Mouse (Mus musculus): ENCODE data around the gene Mfap3. TPM values are rescaled to one million over a fixed set of nuclear protein-coding genes. Genes with fewer than 3 reads are reported as not detected.
A peak's percentile ranks its signal among the peaks of the same experiment; 100 is the strongest.

Mfap3 gene
- 10 to 100 TPM; 20.4 to 24.9 TPM for total RNA-seq (2021)
- long read RNA-seq, experiment 1, full-length matches to known transcripts = 23 of 31 reads
- long read RNA-seq, experiment 1, partial matches to known transcripts = 3 of 31 reads
- long read RNA-seq, experiment 1, other reads (novel, unspliced or antisense) = 5 of 31 reads
- long read RNA-seq, experiment 2, full-length matches to known transcripts = 27 of 29 reads
- long read RNA-seq, experiment 2, partial matches to known transcripts = 0 of 29 reads
- long read RNA-seq, experiment 2, other reads (novel, unspliced or antisense) = 2 of 29 reads

DNA sequence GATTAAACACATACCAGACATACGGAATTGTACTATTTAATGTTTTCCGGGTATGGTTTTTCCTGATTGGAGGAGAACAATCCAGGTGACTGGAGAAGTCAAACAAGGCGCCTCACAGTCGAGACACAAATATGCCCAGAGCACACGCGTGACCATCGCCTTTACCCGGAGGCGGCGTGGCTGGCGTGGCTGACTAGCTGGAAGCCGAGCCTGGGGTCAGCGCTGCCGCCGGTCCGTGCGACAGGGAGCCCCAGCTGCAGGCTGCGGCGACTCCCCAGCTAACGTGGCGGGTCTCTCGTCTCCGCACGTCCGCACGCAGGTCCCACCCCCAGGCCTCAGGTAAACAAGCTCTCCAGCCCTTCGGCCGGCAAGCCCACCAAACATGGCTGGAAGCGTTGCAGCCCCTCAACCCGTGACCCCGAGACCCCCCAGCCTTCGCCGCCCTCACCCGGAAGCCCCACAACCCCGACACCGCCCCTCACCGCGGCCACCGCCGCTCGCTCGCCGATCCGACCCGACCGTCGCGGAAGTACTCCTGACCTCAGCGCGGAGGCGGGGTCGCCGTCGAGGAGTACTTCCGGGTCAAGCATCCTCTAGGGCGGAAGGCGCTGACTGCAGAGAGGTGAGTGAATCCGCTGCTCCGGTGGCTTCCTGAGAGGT lies at the start of gene Mfap3, which contains the start of gene Fam114a2:
Gene Mfap3 (plus strand): TSS at position 574 of the 660 bp plus-strand sequence.
Gene Fam114a2 (minus strand): TSS at position 527 of the 660 bp plus-strand sequence.
- intact Hi-C loops (cut with DNase I) = no loop called here

DNA sequence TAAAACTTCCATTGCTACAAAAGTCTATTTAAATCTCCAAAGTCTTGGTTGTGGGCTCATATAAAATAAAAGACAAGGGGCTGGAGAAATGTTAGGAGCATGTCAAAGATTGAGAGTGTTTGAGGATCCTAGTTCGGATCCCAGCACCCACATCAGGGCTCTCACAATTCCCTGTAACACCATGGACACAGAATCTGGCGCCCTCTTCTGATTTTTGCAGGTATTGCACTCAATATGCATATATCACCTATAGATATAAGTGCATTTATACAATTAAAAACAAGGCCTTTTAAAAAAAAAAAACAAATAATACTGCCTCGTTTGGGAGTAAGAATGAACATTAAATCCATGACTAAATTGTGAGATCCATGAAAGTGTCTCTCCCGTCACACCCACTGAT lies 49.8 kb upstream of the Mfap3 start:
- Histone ChIP-seq H3K27ac (no peak overlapping the region), H3K4me3 (no peak overlapping the region)
- intact Hi-C loops (cut with DNase I) = loop anchor here (5.0 to 10.0 kb wide), 4 partner anchors 156 to 1311 kb away; no protein-coding TSS in a partner anchor
- no peak for DNase-seq (ENCODE audit: extremely low spot score in 1 of 2, low spot score in 2 of 2)
- TF ChIP-seq CTCF (IDR thresholded peaks at IDR 0.05) = peak; percentile 34

More for the DNA sequence above, at the start of gene Mfap3, which contains the start of gene Fam114a2:
- no peak for TF ChIP-seq CTCF (IDR thresholded peaks at IDR 0.05)
- peak; percentile 88 to 91 for DNase-seq (ENCODE audit: extremely low spot score in 1 of 2, low spot score in 2 of 2)
- H3K4me3 ChIP-seq = peak within 1 kb of the TSS; percentile 66
- H3K27ac ChIP-seq = peak within 1 kb of the TSS; percentile 66

DNA sequence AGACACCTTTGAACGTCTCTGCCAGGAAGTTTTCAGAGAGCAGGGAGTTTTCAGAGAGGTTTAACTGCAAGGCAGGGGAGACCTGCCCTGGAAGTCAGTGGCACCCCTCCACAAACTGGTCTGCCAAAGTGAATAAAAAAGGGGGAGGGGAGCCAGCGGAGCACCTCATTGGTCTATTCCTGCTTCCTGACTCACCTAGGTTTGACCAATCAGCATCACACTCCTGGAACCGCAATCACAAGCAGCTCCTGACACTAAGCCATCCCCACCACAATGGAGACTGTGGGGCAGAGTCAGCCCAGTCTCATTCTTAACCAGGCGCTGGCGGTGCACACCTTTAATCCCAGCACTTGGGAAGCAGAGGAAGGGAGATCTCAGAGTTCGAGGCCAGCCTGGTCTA lies 48.4 kb upstream of the Mfap3 start:
- Histone ChIP-seq H3K4me3 (no peak overlapping the region), H3K27ac (no peak overlapping the region)
- DNase-seq (ENCODE audit: extremely low spot score in 1 of 2, low spot score in 2 of 2) = no peak
- intact Hi-C loops (cut with DNase I) = no loop called here
- no peak for TF ChIP-seq CTCF (IDR thresholded peaks at IDR 0.05)

DNA sequence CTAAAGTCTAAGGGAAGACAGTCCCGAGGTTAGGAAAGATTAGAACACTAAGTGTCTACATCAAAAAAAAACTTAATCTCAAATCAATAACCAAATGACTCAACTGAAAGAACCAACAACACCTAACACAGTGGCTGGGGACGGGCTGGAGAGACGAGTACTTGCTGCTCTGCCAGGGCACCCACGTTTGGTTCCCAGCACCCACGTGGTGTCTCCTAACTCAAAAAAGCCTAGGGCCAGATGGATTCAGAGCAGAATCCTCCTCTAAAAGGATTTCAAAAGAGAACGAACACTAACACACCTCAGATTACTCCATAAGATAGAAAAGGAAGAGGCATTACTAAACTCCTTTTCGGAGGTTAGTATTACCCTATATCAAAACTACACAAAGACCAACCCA lies 47.5 kb upstream of the Mfap3 start:
- H3K27ac ChIP-seq = no peak overlapping the region
- no peak overlapping the region for H3K4me3 ChIP-seq
- intact Hi-C loops (cut with DNase I) = no loop called here
- DNase-seq (ENCODE audit: extremely low spot score in 1 of 2, low spot score in 2 of 2) = no peak
- TF ChIP-seq CTCF (IDR thresholded peaks at IDR 0.05) = no peak

DNA sequence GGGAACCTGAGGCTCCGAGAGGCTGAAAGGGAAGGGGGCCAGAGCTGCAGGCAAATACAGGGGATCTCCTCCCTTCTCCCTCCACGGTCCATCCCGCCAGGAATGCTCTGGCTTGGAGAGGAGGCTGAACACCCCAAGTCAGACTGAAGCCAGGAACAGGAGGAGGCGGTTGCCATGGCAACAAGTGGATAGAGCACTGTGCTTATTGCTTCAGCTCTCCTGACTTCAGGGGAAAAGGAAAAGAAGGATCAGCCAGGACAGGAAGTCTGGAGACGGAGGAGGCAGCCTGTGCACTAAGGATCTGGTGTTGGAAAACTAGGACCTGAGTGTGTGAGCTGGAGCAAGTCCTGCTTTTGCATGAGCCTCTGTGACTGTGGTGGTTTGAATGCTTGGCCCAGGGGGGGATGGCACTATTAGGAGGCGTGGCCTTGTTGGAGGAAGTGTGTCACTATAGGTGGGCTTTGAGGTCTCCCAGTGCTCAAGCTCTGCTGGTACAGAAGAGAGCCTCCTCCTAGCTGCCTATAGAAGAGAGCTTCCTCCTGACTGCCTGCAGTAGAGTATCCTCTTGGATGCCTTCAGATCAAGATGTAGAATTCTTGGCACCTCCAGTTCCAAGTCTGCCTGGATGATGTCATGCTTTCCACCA lies 44.0 kb upstream of the Mfap3 start:
- TF ChIP-seq CTCF (IDR thresholded peaks at IDR 0.05) = no peak
- intact Hi-C loops (cut with DNase I) = loop anchor here (2.0 kb wide), 2 partner anchors 304 to 460 kb away; no protein-coding TSS in a partner anchor
- Histone ChIP-seq H3K27ac (no peak overlapping the region), H3K4me3 (no peak overlapping the region)
- peak; percentile 36 to 49 for DNase-seq (ENCODE audit: extremely low spot score in 1 of 2, low spot score in 2 of 2)

DNA sequence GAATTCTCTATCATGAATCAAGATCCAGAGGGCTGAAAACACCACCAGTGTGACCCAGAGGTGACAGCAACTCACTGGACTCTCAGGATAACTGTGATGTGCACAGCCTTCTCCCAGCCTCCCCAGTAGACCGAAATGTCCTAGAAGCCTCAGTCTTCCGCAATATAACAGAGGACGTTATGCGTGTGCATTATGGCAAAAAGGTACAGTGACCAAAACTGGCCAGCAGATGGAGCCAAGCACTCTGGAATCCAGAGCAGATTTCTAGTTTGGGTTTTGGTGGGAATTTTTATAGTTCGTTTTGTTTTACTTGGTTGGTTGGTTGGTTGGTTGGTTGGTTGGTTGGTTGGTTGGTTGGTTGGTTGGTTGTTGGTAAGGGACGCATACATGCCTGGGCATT lies 43.3 kb upstream of the Mfap3 start:
- TF ChIP-seq CTCF (IDR thresholded peaks at IDR 0.05) = peak; percentile 62
- no peak overlapping the region for H3K4me3 ChIP-seq
- intact Hi-C loops (cut with DNase I) = loop anchor here (2.0 kb wide), 2 partner anchors 304 to 460 kb away; no protein-coding TSS in a partner anchor
- no peak overlapping the region for H3K27ac ChIP-seq
- peak; percentile 43 to 50 for DNase-seq (ENCODE audit: extremely low spot score in 1 of 2, low spot score in 2 of 2)

DNA sequence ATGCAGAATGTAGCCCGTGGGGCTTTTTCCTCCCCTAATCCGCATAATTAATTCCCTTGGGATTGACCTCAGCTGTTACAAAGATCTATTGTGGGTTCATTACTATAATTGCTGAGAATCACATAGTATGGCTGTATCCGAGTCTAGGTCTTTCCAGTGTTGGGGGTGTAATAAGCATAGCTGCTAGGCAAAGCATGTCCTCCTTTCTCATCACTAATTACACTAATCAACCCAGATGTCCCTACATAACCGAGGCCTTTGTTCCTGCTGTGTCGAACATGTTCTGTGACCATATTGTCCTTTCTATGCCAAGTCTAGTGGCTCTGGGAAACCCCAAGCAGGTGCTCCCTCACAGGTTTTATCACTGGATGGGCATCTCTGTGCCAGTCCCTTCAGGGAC lies 40.4 kb upstream of the Mfap3 start:
- intact Hi-C loops (cut with DNase I) = no loop called here
- DNase-seq (ENCODE audit: extremely low spot score in 1 of 2, low spot score in 2 of 2) = no peak
- Histone ChIP-seq H3K4me3 (no peak overlapping the region), H3K27ac (no peak overlapping the region)
- TF ChIP-seq CTCF (IDR thresholded peaks at IDR 0.05) = no peak

DNA sequence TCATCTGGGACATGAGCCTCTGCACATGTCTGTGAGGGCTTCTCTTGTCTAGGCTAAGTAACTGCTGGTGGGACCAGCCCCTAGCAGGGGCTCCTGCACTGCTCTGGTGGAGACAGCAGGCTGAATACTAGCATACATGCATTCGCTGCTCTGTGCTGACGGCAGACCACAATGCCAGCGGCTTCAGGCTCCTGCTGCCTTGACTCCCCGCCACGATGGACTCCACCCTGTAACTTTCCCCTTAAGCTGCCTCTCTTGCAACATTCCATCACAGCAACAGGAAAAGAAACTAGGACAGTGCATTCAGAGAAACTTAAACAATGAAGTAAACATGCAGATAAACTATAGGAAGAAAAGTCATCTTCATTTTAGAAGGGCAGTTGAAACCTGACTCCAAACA lies 30.0 kb upstream of the Mfap3 start:
- intact Hi-C loops (cut with DNase I) = no loop called here
- Histone ChIP-seq H3K27ac (no peak overlapping the region), H3K4me3 (no peak overlapping the region)
- no peak for DNase-seq (ENCODE audit: extremely low spot score in 1 of 2, low spot score in 2 of 2)
- no peak for TF ChIP-seq CTCF (IDR thresholded peaks at IDR 0.05)

DNA sequence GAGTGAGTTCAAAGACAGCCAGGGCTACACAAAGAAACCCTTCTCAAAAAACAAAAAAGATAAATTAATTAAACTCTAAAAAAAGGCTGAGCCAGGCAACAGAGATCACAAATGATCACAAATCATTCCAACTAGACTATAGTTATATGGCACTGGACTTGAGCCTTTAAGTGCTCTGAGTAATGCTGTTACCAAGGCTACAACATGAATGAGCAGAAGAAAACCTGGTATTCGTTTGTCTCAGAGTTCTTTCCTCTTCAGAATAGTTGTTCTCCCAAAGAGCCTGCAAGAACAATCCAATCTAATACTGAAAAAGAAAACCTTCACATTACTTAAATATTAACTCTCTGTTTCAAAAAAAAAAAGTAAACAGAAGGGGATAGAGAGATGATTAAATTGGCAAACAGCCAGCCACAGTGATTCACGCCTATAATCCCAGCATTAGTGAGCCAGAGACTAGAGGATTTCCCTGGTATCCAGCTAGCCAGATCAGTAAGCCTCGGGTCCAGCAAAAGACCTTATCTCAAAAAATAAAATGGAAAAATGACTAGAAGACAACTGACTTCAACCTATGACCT lies 21.9 kb upstream of the Mfap3 start:
- no peak overlapping the region for H3K4me3 ChIP-seq
- TF ChIP-seq CTCF (IDR thresholded peaks at IDR 0.05) = no peak
- no peak for DNase-seq (ENCODE audit: extremely low spot score in 1 of 2, low spot score in 2 of 2)
- intact Hi-C loops (cut with DNase I) = no loop called here
- H3K27ac ChIP-seq = no peak overlapping the region

DNA sequence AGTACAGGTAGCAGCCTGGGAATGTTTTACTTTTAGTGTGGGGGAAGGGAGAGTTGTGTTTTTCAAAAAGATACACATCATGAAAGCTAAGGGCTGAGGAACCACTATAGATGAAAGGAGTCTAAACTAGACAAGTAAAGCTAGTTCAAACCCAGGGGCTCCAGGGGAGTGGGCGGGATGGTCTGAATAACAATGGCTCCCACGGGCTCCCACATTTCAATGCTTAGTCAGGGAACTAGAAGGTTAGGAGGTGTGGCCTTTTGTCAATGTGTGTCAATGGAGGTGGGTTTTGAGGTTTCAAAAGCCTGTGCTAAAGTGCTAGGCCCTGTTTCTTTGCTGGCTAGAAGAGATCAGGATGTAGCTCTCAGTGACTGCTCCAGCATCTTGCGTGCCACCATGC lies 20.8 kb upstream of the Mfap3 start:
- no peak for TF ChIP-seq CTCF (IDR thresholded peaks at IDR 0.05)
- Histone ChIP-seq H3K4me3 (no peak overlapping the region), H3K27ac (no peak overlapping the region)
- intact Hi-C loops (cut with DNase I) = no loop called here
- DNase-seq (ENCODE audit: extremely low spot score in 1 of 2, low spot score in 2 of 2) = no peak

DNA sequence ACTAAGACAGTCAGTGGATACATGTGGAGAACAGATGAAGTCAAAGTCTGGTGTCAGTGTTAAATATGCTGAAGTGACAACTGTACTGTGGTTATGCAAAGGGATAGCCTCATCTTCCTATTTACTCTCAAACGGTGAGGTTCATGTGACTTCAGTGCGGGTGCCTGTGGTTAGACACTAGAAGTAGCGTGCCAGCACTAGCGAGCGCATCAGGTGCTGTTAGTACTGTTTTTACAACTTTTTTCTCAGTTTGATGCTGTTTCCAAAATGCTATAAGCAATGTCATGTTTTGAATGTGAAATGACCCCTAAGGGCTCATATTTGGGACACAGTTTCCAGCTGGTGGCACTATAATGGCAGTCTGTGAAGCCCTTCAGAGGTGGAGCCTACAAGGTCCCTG lies 20.2 kb upstream of the Mfap3 start:
- H3K27ac ChIP-seq = no peak overlapping the region
- DNase-seq (ENCODE audit: extremely low spot score in 1 of 2, low spot score in 2 of 2) = no peak
- intact Hi-C loops (cut with DNase I) = no loop called here
- no peak overlapping the region for H3K4me3 ChIP-seq
- no peak for TF ChIP-seq CTCF (IDR thresholded peaks at IDR 0.05)

DNA sequence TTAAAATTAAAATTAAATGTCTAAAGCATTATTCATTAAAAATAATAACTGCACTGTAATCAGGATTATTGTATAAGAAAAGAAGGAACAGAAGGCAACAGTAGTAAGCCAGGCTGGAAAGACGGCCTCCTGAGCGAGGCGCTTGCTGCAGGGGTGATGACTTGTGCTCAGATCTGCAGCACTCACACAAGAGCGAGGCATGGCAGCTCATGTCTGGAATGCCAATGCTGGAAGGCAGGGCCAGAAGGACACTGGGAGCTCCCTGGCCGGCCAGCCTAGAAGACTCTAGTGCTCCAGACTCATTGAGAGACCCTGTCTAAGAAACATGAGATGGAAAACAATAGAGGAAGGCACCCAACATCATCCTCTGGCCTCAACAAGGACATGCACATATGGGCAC lies 15.3 kb upstream of the Mfap3 start:
- H3K27ac ChIP-seq = no peak overlapping the region
- no peak for DNase-seq (ENCODE audit: extremely low spot score in 1 of 2, low spot score in 2 of 2)
- H3K4me3 ChIP-seq = no peak overlapping the region
- intact Hi-C loops (cut with DNase I) = no loop called here
- TF ChIP-seq CTCF (IDR thresholded peaks at IDR 0.05) = no peak

Measured in left cerebral cortex, adult 2 months (tissue).